Mouse (Mus musculus) induced T-regulatory cell, adult 2 months (primary cell): ENCODE measurements around the gene Pinlyp.

ENCODE experiments used
- DNase-seq: peaks from one replicate; pipeline ENCODE4 v3.0.0-alpha.2; 2012; ENCODE audit warnings: low read depth

Pinlyp gene

DNA sequence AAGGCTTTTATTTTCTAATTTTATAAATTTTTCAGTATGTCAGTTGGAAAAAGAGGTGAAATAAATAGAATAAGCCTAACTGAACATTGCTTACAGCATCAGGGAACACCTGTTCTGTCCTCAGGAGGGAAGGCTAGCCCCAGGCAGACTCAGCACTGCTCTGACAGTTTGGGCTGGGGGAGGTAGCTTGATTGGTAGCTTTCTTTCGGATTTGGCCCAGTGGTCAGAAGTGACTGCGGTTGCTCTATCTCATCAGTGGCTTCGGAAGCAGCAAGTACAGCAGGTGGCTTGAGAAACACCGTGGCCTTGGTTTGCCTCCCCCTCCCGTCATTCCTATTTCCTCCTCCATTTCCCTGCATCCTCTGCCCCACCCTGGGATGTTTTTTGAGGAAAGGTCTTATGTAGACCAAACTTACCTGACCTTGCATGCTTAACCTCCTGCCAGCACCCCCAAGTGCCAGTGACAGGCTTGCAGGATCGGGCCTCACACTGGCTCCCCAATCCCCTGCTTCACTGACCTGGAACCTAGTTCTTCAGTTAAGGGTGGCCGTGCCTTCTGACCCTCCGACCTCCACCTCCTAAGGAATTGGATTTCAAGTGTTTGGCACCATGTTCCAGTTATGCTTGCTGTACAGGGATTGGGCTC lies 17.4 kb upstream of the Pinlyp start:
- DNase-seq: no peak

- DNase-seq: no peak
Observed at GRCm38 (mm10) chr7:24561450-24561849, 15.5 kb upstream of the Pinlyp start.

DNA sequence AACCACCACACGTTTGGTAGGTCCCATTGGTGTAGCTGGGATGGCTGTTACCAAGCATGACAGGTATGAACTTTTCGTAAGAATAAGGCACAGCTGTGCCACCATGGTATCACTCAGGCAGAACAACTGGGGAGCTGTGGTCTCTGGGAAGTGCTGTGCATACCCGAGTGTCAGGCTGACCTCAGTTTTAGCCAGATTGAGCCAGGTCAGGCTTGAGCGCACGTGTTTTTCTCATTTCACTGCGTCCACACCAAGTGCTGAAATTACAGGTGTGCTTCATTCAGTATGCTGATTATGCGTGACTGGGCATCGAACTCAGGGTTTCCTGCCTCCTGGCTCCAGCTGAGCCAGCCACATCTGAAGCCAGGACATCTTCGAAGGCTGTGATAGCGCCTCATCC lies 9.9 kb upstream of the Pinlyp start:
- no peak for DNase-seq

DNA sequence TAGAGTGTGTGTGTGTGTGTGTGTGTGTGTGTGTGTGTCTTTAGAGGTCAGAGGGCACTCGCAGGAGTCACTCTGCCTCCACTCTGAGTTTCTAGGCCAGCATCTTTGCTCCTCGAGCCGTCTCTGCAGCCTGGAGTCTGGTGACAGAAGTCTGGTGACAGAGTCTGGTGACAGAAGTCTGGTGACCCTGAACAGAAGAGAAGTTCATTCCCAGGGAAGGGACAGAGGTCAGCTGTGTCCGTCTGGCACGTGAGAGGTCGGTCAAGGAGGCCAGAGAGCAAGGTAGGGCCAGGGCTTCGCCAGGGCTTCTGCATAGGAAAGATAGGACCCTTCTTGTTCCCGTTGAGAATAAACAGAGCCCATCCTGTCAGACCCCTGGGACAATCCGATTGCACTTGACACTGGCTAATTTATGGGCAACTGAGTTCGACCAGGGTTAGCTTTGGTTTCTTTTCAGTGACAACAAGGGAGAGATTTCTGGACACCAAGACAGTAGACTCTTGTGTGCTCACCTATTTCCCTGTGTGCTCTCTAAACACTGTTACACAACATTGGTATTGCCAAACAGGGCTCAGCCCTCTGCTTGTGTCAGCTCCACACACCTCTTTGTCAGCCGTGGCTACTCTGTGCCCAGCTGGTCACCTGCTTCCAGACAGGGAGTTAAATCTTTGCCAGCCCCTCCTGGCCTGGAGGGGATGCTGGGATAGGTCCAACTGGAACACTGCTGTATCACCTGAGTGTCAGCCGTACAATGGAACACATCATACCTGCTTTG lies 6.3 kb upstream of the Pinlyp start:
- DNase-seq: no peak

- DNase-seq: peak; percentile 13
Observed at GRCm38 (mm10) chr7:24547534-24548036, 1.7 kb upstream of the Pinlyp start.

GRCm38 (mm10) chr7:24546634-24547389 lies 894 bp upstream of the Pinlyp start:
- peak; percentile 99 for DNase-seq

GRCm38 (mm10) chr7:24544506-24544905 lies 1.4 kb downstream of the Pinlyp start:
- DNase-seq: peak; percentile 67

GRCm38 (mm10) chr7:24539686-24540085 lies 6.2 kb downstream of the Pinlyp start:
- no peak for DNase-seq

- no peak for DNase-seq
Observed at GRCm38 (mm10) chr7:24538701-24539100, 7.2 kb downstream of the Pinlyp start.

GRCm38 (mm10) chr7:24538154-24538553 lies 7.8 kb downstream of the Pinlyp start:
- DNase-seq: no peak

- no peak for DNase-seq
Observed at GRCm38 (mm10) chr7:24537591-24537990, 8.3 kb downstream of the Pinlyp start.

- DNase-seq: no peak
Observed at GRCm38 (mm10) chr7:24537081-24537480, 8.8 kb downstream of the Pinlyp start.

- DNase-seq: no peak
Observed at GRCm38 (mm10) chr7:24534301-24534700, 11.6 kb downstream of the Pinlyp start.

DNA sequence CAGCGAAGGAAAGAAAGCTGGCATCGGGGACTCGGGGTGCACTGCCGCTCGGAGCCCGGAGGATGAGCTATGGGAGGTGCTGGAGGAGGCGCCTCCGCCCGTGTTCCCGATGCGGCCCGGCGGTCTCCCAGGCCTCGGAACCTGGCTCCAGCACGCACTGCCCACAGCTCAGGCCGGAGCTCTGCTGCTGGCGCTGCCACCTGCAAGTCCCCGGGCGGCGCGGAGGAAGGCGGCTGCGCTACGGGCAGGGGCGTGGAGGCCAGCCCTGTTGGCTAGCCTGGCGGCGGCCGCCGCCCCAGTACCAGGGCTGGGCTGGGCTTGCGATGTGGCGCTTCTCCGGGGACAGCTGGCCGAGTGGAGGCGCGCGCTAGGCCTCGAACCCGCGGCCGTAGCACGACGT lies 12.1 kb downstream of the Pinlyp start:
- no peak for DNase-seq

GRCm38 (mm10) chr7:24533031-24533571 lies 12.8 kb downstream of the Pinlyp start:
- no peak for DNase-seq

DNA sequence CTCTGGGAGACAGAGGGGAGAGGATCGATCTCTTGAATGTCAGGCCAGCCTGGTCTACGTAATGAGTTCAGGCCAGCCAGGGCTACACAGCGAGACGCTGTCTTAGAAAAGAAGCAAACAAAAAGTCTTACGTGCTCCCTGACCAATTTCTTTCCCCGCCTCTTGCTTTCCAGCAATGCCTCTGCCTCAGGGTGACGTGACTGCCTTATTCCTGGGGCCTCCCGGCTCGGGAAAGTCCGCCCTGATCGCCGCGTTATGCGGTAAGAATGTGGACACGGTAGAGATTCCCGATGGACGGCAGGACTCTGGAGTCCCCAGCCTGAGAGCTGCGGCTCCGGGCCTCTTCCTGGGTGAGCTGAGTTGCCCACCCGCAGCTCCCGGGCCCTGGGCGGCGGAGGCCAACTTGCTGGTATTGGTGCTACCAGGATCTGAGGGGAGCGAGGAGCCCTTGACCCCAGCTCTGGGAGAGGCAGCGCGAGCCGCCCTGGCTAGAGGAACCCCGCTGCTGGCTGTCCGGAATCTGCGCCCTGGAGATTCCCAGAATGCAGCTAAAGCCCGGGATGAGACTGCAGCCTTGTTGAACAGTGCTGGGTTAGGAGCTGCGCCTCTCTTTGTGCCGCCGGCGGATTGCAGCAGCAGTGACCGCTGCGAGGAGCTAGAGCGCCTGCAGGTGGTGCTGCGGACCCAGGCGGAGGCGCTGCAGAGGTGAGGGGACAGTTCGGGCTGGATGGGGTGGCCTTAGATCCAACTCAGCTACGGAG lies 14.5 kb downstream of the Pinlyp start:
- DNase-seq: peak; percentile 72

DNA sequence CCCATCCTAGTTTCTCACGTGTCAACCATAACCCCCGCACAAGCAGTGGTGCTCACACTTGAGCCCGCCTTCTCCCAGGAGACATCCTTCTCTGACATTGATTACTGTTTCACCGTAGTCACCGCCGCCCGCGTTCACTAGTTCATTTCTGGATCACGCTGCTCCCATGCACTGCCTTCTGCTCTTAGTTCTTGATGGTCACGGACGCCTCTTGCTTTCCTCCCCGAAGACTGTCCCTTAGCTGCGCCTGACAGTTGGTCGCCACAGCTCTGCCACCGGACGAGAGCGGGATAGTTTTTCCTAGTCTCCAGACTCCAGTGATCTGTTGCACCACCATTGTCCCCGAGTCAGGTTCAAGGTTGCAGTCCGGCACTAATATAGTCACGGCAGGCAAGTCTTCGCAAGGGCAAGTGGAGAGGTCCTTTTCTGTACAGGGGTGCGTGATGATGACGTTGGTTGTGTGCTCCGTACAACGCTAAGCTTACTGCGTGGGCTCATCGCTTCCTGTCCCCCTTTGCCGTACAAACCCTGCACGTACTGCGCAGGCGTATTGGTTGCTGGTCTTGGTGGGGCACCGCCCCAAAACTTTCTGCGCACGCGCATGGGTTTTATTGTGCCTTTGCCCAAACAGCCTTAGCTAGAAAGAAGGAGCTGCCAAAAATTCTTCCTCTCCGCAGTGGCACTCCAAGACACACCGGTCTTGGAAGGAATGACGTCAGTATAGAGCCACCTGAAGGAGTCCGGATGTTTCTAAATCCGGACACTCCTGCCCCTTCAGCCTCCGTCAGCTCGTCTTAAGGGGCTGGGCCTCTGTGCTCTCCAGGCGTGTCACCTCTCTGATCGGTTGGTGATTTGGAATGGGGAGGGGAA lies 15.6 kb downstream of the Pinlyp start, which contains the start of gene Irgq:
Gene Irgq (plus strand): TSS at position 628 of the 870 bp plus-strand sequence.
- peak; percentile 100 for DNase-seq

- DNase-seq: no peak
Observed at GRCm38 (mm10) chr7:24529580-24529979, 16.3 kb downstream of the Pinlyp start.

DNA sequence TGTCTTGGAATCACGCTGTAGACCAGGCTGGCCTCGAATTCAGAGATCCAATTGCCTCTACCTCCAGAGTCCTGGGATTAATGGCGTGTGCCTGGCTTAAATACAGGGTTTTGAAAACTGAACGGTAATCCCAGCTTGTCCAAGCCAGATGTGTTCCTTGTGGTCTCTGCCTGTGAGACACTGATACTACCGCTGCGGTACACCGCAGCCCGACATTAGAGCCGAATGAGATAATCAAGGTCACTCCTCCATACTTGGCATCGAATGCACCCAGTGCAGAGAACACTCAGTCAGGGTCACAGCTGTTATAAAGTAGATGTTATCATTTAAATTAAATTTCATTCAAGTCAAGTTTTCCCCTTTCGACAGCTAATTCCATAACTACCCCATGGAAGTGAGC lies 17.1 kb downstream of the Pinlyp start:
- DNase-seq: no peak

- no peak for DNase-seq
Observed at GRCm38 (mm10) chr7:24525686-24526420, 20.1 kb downstream of the Pinlyp start.
